Comparison of ENCODE assay signal across 16 mouse cellular contexts in genomic region chr7:80670889-80671288, GRCm38 (mm10).
"Had no signal": no experiment of that assay in that cellular context is flagged by ENCODE, and none has a peak within 500 bp of the region (broad histone marks: within the 10 kb centered on the region; RNA-seq: fewer than 3 reads in every experiment).

No protein-coding gene starts in this region.

- H3K27ac ChIP-seq: neural tube, embryonic 13.5 days; neural tube, embryonic 15.5 days; stomach, embryonic 15.5 days; stomach, postnatal 0 days had no signal

- H3K27me3 ChIP-seq: neural tube, embryonic 13.5 days; neural tube, embryonic 15.5 days; stomach, embryonic 15.5 days had no signal

- H3K9ac ChIP-seq: neural tube, embryonic 13.5 days; neural tube, embryonic 15.5 days; stomach, embryonic 15.5 days had no signal

- H3K9me3 ChIP-seq: neural tube, embryonic 13.5 days; neural tube, embryonic 15.5 days; stomach, embryonic 15.5 days had no signal

- H3K4me2 ChIP-seq: neural tube, embryonic 13.5 days; neural tube, embryonic 15.5 days; stomach, embryonic 15.5 days had no signal

- DNase-seq: retina, postnatal 1 day; right cerebral cortex, adult 18-20 months; right cerebral cortex, postnatal 14 days; right cerebral cortex, postnatal 25 days; right cerebral cortex, postnatal 4 days; spleen, adult 18-20 months; thymus, adult 18-20 months; thymus, adult 2 months; thymus, postnatal 14 days; thymus, postnatal 25 days; thymus, postnatal 36 days; thymus, postnatal 4 days had no signal

- H3K4me3 ChIP-seq: neural tube, embryonic 13.5 days; neural tube, embryonic 15.5 days; stomach, embryonic 15.5 days had no signal

- H3K36me3 ChIP-seq: neural tube, embryonic 13.5 days; stomach, embryonic 15.5 days had no signal
